Mouse (Mus musculus) lung, embryonic 14.5 days (tissue): ENCODE measurements around the gene Rsc1a1. TPM values are rescaled to one million over a fixed set of nuclear protein-coding genes. Genes with fewer than 3 reads are reported as not detected.

ENCODE experiments used
- ATAC-seq: fragments of 200-750 bp; cut with Nextera tagmentation; 2 replicates; pipeline ENCODE4 v1.8.0; 2017; ENCODE audit warnings: mild to moderate bottlenecking, moderate TSS enrichment, moderate library complexity; ENCODE audit not compliant: insufficient read depth
- DNase-seq: peaks from one replicate; pipeline ENCODE4 v3.0.0-alpha.2; 2015
- H3K27ac ChIP-seq: fragments of 300-500 bp; sonication (generic); 2 replicates; pipeline ENCODE4 v1.5.1; 2014; ENCODE audit warnings: low read depth, mild to moderate bottlenecking, moderate library complexity
- H3K27me3 ChIP-seq: fragments of 300-500 bp; sonication (generic); 2 replicates; pipeline ENCODE4 v1.6.1; 2014; ENCODE audit warnings: low read length, control low read depth; ENCODE audit not compliant: insufficient read depth
- H3K36me3 ChIP-seq: fragments of 300-500 bp; sonication (generic); 2 replicates; pipeline ENCODE4 v1.6.1; 2014; ENCODE audit warnings: control low read depth; ENCODE audit not compliant: insufficient read depth
- H3K4me1 ChIP-seq: fragments of 300-500 bp; sonication (generic); 2 replicates; pipeline ENCODE4 v1.6.1; 2014; ENCODE audit warnings: antibody characterized with exemption, control low read depth; ENCODE audit not compliant: insufficient read depth
- H3K4me2 ChIP-seq: fragments of 300-500 bp; sonication (generic); 2 replicates; pipeline ENCODE4 v1.6.1; 2014; ENCODE audit warnings: mild to moderate bottlenecking
- H3K4me3 ChIP-seq: fragments of 300-500 bp; sonication (generic); 2 replicates; pipeline ENCODE4 v1.5.1; 2014; ENCODE audit warnings: low read depth, low read length
- H3K9ac ChIP-seq: fragments of 300-500 bp; sonication (generic); 2 replicates; pipeline ENCODE4 v1.6.1; 2014
- H3K9me3 ChIP-seq: fragments of 300-500 bp; sonication (generic); 2 replicates; pipeline ENCODE4 v1.6.1; 2016; ENCODE audit warnings: low read depth, low read length, control low read depth
- CTCF ChIP-seq: IDR thresholded peaks from 2 replicates; pipeline ENCODE4 v1.5.1; 2016; ENCODE audit warnings: antibody characterized with exemption, low read depth
- WGBS: fragments of 180-500 bp; shearing (Covaris S2); extraction: QIAGEN DNeasy Blood & Tissue Kit; methylation state at CpG from one replicate; pipeline ENCODE4 v1.1.7; 2014; 5-methylcytosine and 5-hydroxymethylcytosine counted together
- polyA plus RNA-seq: library from polyadenylated mRNA; unstranded; fragments of >200 nt; fragmentation: Nextera tagmentation; extraction: Ambion mirVana; gene quantifications from 2 replicates; pipeline ENCODE4 v1.2.1, GENCODE M21; 2014

Gene Rsc1a1
- polyA plus RNA-seq, 1 experiment from 2014 or later = 3.2 TPM

DNA sequence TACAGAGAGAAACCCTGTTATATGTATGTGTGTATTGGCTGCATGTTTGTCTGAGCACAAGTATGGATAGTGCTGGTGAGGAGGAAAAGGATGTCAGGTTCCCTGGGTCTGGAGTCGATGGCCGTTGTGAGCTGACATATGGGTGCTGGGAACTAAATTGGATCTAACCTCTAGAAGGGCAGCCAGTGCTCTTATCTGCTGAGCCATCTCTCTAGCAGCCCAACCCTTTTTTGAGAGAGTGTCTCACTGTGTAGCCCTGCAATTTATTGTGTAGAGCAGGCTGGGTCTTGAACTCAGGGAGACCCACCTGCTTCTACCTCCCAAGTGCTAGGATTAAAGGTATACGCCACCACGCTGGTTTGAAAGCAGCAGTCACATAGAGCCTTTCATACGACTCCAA is 39.9 kb upstream of the Rsc1a1 start:
- Histone ChIP-seq H3K9me3 (no peaks in the 10 kb centered on the region), H3K4me1 (peaks cover 18% of the 10 kb centered on the region; the same call in 1 of the 2 replicates), H3K36me3 (no peaks in the 10 kb centered on the region), H3K27me3 (no peaks in the 10 kb centered on the region), H3K9ac (no peak overlapping the region), H3K27ac (no peak overlapping the region), H3K4me3 (no peak overlapping the region), H3K4me2 (no peak overlapping the region)
- 62% methylated on average over 5 of the region's 5 CpGs for WGBS
- no peak for DNase-seq
- no peak for ATAC-seq
- no peak for TF ChIP-seq CTCF

DNA sequence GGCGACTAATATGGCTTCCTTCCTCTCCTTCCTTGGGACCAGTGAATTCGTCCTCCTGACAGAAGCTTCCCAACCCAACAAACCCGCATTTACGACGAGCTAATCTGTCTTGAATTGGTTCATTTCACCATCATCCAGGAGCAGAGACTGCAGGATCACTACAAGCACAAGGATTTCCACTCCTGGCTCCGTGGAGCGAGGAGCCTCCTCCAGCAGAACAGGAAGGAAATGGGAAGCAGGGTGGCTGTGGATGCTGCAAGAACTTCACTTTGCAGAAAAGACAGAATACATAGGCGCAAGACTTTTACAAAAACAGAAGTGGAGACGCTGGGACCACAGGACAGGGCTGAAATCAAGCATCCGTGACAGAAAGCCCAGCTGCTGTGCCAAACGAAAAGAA is 39.2 kb upstream of the Rsc1a1 start:
- Histone ChIP-seq H3K9me3 (no peaks in the 10 kb centered on the region), H3K9ac (no peak overlapping the region), H3K27me3 (no peaks in the 10 kb centered on the region), H3K4me2 (no peak overlapping the region), H3K27ac (no peak overlapping the region), H3K4me1 (peaks cover 18% of the 10 kb centered on the region; the same call in 1 of the 2 replicates), H3K36me3 (no peaks in the 10 kb centered on the region), H3K4me3 (no peak overlapping the region)
- DNase-seq = no peak
- 64% methylated on average over 11 of the region's 11 CpGs for WGBS
- TF ChIP-seq CTCF = no peak
- no peak for ATAC-seq

DNA sequence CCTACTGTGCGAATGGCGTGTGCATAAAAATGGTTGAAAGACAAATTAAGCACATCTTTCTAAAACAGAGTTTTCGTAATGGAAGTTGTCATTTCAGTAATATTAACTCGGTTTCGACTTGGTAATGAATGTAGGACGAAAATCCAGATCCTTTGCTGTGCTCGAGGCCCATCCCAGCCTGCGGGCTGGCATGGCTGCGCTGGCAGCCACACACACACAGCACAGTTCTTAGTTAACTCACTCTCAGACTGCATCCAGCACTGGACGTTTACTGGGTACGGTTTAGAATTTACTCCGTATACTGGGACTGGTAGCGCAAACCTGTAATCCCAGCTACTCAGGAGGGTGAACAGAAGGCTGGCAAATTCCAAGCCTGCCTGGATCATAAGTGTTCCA is 38.3 kb upstream of the Rsc1a1 start:
- Histone ChIP-seq H3K4me3 (peak overlapping the region; percentile 99), H3K27me3 (no peaks in the 10 kb centered on the region), H3K9me3 (no peaks in the 10 kb centered on the region), H3K36me3 (no peaks in the 10 kb centered on the region), H3K4me1 (peaks cover 18% of the 10 kb centered on the region; the same call in 1 of the 2 replicates), H3K27ac (peak overlapping the region; percentile 50), H3K9ac (peak overlapping the region; percentile 96), H3K4me2 (peak overlapping the region; percentile 85)
- DNase-seq (peak; percentile 26), ATAC-seq (peak; percentile 57; the same call in 1 of the 2 replicates)
- WGBS = 8% methylated on average over 13 of the region's 13 CpGs
- TF ChIP-seq CTCF = no peak

- peaks cover 18% of the 10 kb centered on the region; the same call in 1 of the 2 replicates for H3K4me1 ChIP-seq
- WGBS = under 1% methylated on average over 99 of the region's 105 CpGs
- peak within 1 kb of the TSS; percentile 85 for H3K4me2 ChIP-seq
- peak; percentile 83 for ATAC-seq
- no peaks in the 10 kb centered on the region for H3K9me3 ChIP-seq
- H3K27ac ChIP-seq = peak within 1 kb of the TSS; percentile 95
- no peak for TF ChIP-seq CTCF
- peak within 1 kb of the TSS; percentile 96 for H3K9ac ChIP-seq
- H3K4me3 ChIP-seq = peak within 1 kb of the TSS; percentile 99
- H3K27me3 ChIP-seq = no peaks in the 10 kb centered on the region
- peak; percentile 95 for DNase-seq
- H3K36me3 ChIP-seq = no peaks in the 10 kb centered on the region
Observed at GRCm38 (mm10) chr4:141722731-141723672, 37.6 kb upstream of the Rsc1a1 start, which contains the start of gene Ddi2. TSS of gene Ddi2 (minus strand) at chr4:141723419.

DNA sequence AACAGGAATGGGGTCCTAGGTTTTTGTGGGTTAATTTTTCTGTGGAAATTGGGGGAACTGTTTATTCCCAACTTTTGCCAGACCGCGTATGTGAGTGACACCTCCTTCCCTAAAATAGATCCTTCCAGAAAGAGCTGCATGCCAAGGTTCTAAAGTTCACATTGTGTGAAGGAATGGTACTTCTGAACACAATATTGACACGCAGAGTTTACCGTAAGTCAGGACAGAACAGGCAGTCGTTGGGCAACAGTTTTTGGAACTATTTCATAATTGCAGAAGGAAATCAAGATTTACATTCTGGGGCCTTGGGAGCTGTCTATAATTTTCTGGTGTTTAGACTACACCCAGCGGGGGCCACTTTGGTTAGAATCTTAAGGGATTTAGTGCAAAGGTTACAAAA is 36.6 kb upstream of the Rsc1a1 start:
- Histone ChIP-seq H3K9ac (peak overlapping the region; percentile 96), H3K27me3 (no peaks in the 10 kb centered on the region), H3K4me2 (peak overlapping the region; percentile 85), H3K9me3 (no peaks in the 10 kb centered on the region), H3K4me1 (peaks cover 18% of the 10 kb centered on the region; the same call in 1 of the 2 replicates), H3K36me3 (peaks cover under 1% of the 10 kb centered on the region; the same call in 1 of the 2 replicates), H3K27ac (peak overlapping the region; percentile 30; the same call in 1 of the 2 replicates), H3K4me3 (peak overlapping the region; percentile 99)
- DNase-seq (peak; percentile 34), ATAC-seq (no peak)
- no peak for TF ChIP-seq CTCF
- 26% methylated on average over 6 of the region's 6 CpGs for WGBS

- peaks cover 18% of the 10 kb centered on the region; the same call in 1 of the 2 replicates for H3K4me1 ChIP-seq
- no peak for TF ChIP-seq CTCF
- no peak for ATAC-seq
- H3K27me3 ChIP-seq = no peaks in the 10 kb centered on the region
- 54% methylated on average over 6 of the region's 6 CpGs for WGBS
- peak overlapping the region; percentile 99 for H3K4me3 ChIP-seq
- DNase-seq = peak; percentile 15
- no peak overlapping the region for H3K27ac ChIP-seq
- H3K4me2 ChIP-seq = peak overlapping the region; percentile 85
- peaks cover 9% of the 10 kb centered on the region for H3K36me3 ChIP-seq
- H3K9ac ChIP-seq = no peak overlapping the region
- H3K9me3 ChIP-seq = no peaks in the 10 kb centered on the region
Observed at GRCm38 (mm10) chr4:141720761-141721523, 35.5 kb upstream of the Rsc1a1 start.
